9 mouse cellular contexts compared by ENCODE assay signal in genomic region chr2:173257610-173258009, GRCm38 (mm10). TPM values are rescaled to one million over a fixed set of nuclear protein-coding genes. Genes with fewer than 3 reads are reported as not detected.
DNase-seq lines count a peak whose midpoint lies in the region; ATAC-seq and TF ChIP-seq lines count a peak whose summit lies in the region.
"Had no signal": no experiment of that assay in that cellular context is flagged by ENCODE, and none has a peak within 500 bp of the region (broad histone marks: within the 10 kb centered on the region; RNA-seq: fewer than 3 reads in every experiment).

No protein-coding gene starts in this region.

- H3K4me1 ChIP-seq in heart, embryonic 10.5 days: peaks cover 92% of the 10 kb centered on the region
- H3K4me1 ChIP-seq in stomach, postnatal 0 days (replicated peaks; ENCODE audit: control insufficient read depth, insufficient read depth): peaks cover 36% of the 10 kb centered on the region

- peak; percentile 30 for ATAC-seq in stomach, postnatal 0 days (ENCODE audit: low FRiP score, low TSS enrichment)

- no peak overlapping the region for H3K4me3 ChIP-seq in heart, embryonic 10.5 days
- no peak overlapping the region for H3K4me3 ChIP-seq in stomach, postnatal 0 days (ENCODE audit: low read depth, low read length)

- 0 out of 2 replicates have a peak overlapping the region, but pooled peaks have one; percentile 13 for H3K9ac ChIP-seq in stomach, postnatal 0 days (ENCODE audit: low read length)

- WGBS in heart, embryonic 10.5 days: 51% methylated on average over 7 of the region's 7 CpGs
- WGBS in stomach, postnatal 0 days: 21% methylated on average over 7 of the region's 7 CpGs

- no peak overlapping the region for H3K27ac ChIP-seq in heart, embryonic 10.5 days
- H3K27ac ChIP-seq in stomach, postnatal 0 days (replicated peaks): peak overlapping the region; percentile 61

- H3K4me2 ChIP-seq in stomach, postnatal 0 days (replicated peaks; ENCODE audit: low read depth): peak overlapping the region; percentile 15; the same call in 1 of the 2 replicates

- peak; percentile 89 to 90 for DNase-seq in heart, adult 18-20 months
- DNase-seq in heart, embryonic 10.5 days (ENCODE audit: low spot score): no peak
- DNase-seq in cerebellum, postnatal 4 days (ENCODE audit: low spot score in 2 of 2): peak; percentile 59 to 91
- DNase-seq in gastrocnemius, postnatal 4 days (ENCODE audit: low spot score in 2 of 2): peak; percentile 53 to 83
- peak; percentile 89 for DNase-seq in kidney, postnatal 14 days
- DNase-seq in lung, postnatal 10 days: peak; percentile 90
- peak; percentile 59 for DNase-seq in stomach, postnatal 0 days (ENCODE audit: low spot score)
- no peak for DNase-seq in B cell, adult 2 months

- no peaks in the 10 kb centered on the region for H3K36me3 ChIP-seq in heart, embryonic 10.5 days
- no peaks in the 10 kb centered on the region for H3K36me3 ChIP-seq in stomach, postnatal 0 days (ENCODE audit: control insufficient read depth, insufficient read depth, low read length)

- no peaks in the 10 kb centered on the region for H3K9me3 ChIP-seq in heart, embryonic 10.5 days
- no peaks in the 10 kb centered on the region for H3K9me3 ChIP-seq in stomach, postnatal 0 days (ENCODE audit: control insufficient read depth, low read length)

- no peak for TF ChIP-seq EP300 in stomach, postnatal 0 days (optimal IDR thresholded peaks at IDR 0.05)

- TF ChIP-seq CTCF in stomach, postnatal 0 days (IDR thresholded peaks at IDR 0.05; ENCODE audit: low read depth): no peak

- H3K27me3 ChIP-seq in heart, embryonic 10.5 days (ENCODE audit: insufficient read depth, poor library complexity, severe bottlenecking): peaks cover 46% of the 10 kb centered on the region
- no peaks in the 10 kb centered on the region for H3K27me3 ChIP-seq in stomach, postnatal 0 days (ENCODE audit: control insufficient read depth, insufficient read depth, low read length)
- H3K27me3 ChIP-seq: CH12.LX had no signal

RNA-seq across cellular contexts. Expression of gene Pmepa1, which starts 18.7 kb away (rescaled TPM):
- 10 to 100 TPM; 25.8 to 28.1 TPM for total RNA-seq in heart, adult 18-20 months (2021)
- polyA plus RNA-seq in heart, embryonic 10.5 days (2016; fragmentation: Nextera tagmentation; extraction: Ambion mirVana): 1.4 and 1.9 TPM in 2 replicates
- 10 to 100 TPM; 22.6 to 25.8 TPM for total RNA-seq in gastrocnemius, postnatal 4 days (2021)
- polyA plus RNA-seq in stomach, postnatal 0 days (2015; fragmentation: Nextera tagmentation; extraction: Ambion mirVana): 6.1 and 7.0 TPM in 2 replicates

RNA-seq across cellular contexts. Expression of gene Zbp1, which starts 38.9 kb away (rescaled TPM):
- 1 to 10 TPM in 1 of 2 experiments, under 1 TPM in 1; 0.90 to 1.3 TPM for total RNA-seq in heart, adult 18-20 months (2021)
- not detected in 2 replicates for polyA plus RNA-seq in heart, embryonic 10.5 days (2016; fragmentation: Nextera tagmentation; extraction: Ambion mirVana)
- under 1 TPM; 0.52 to 0.54 TPM for total RNA-seq in gastrocnemius, postnatal 4 days (2021)
- polyA plus RNA-seq in stomach, postnatal 0 days (2015; fragmentation: Nextera tagmentation; extraction: Ambion mirVana): 4.6 and 5.0 TPM in 2 replicates

Comparison
In these comparisons a context has a peak if more than half of its experiments do, and no peak if none do; other contexts are left out.
1. DNase-seq: peak in heart, adult 18-20 months (2 of 2), cerebellum, postnatal 4 days (2 of 2), gastrocnemius, postnatal 4 days (2 of 2), kidney, postnatal 14 days (single experiment), lung, postnatal 10 days (single experiment) and stomach, postnatal 0 days (single experiment); none in heart, embryonic 10.5 days (single experiment) and B cell, adult 2 months (0 of 2).